Mouse (Mus musculus) erythroblast, embryonic 14.5 days (primary cell): Measurements from ENCODE around the gene Dnajc8. TPM values are rescaled to one million over a fixed set of nuclear protein-coding genes. Genes with fewer than 3 reads are reported as not detected.

Experiments
- H3K27me3 ChIP-seq: 2 replicates; pipeline ENCODE4 v1.6.1; 2012; ENCODE audit warnings: inconsistent platforms; ENCODE audit not compliant: control insufficient read depth
- H3K36me3 ChIP-seq: 2 replicates; pipeline ENCODE4 v1.6.1; 2012; ENCODE audit warnings: mild to moderate bottlenecking, inconsistent platforms; ENCODE audit not compliant: control insufficient read depth
- H3K4me1 ChIP-seq: 2 replicates; pipeline ENCODE4 v1.6.1; 2012; ENCODE audit warnings: inconsistent platforms; ENCODE audit not compliant: control insufficient read depth
- H3K4me3 ChIP-seq: replicated peaks from 2 replicates; pipeline ENCODE3; 2012; ENCODE audit warnings: moderate library complexity, mild to moderate bottlenecking, inconsistent platforms
- H3K9me3 ChIP-seq: 2 replicates; pipeline ENCODE4 v1.6.1; 2012; ENCODE audit warnings: low read length, inconsistent platforms, mixed read lengths; ENCODE audit not compliant: control insufficient read depth
- GATA1 ChIP-seq: IDR thresholded peaks from 2 replicates; pipeline ENCODE4 v1.6.1; 2012; ENCODE audit warnings: low read length, inconsistent platforms, mixed read lengths
- TAL1 ChIP-seq: IDR thresholded peaks from 3 replicates; pipeline ENCODE4 v1.6.1; 2012; ENCODE audit warnings: low read length, inconsistent platforms, mixed read lengths
- polyA plus RNA-seq: library from polyadenylated mRNA; stranded (reverse); fragments of >175 nt; gene quantifications from 2 replicates; pipeline ENCODE4 v1.2.3, GENCODE M21; 2012

Gene Dnajc8
- polyA plus RNA-seq, 1 experiment = 28.3 TPM

DNA sequence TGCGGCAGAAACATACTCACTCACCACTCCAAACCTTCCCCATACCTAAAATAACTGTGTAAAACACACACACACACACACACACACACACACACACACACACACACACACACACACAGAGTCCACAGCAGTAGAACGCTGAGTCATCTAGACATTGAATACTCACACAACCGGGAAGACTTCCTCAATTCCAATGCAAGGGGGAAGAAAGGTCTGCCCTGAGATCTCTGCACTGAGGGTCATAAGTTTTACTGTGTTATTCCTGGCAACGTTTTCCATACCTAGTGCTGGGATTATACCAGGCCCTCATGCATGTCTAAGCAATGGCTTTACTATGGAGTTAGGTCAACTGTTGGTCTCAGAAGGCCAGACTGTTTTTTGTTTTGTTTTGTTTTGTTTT, 6.0 kb upstream of the Dnajc8 start:
- Histone ChIP-seq H3K4me3 (peak overlapping the region; percentile 76), H3K4me1 (peaks cover 74% of the 10 kb centered on the region), H3K36me3 (peaks cover 67% of the 10 kb centered on the region), H3K27me3 (no peaks in the 10 kb centered on the region), H3K9me3 (no peaks in the 10 kb centered on the region)
- no peak for TF ChIP-seq TAL1
- no peak for TF ChIP-seq GATA1

DNA sequence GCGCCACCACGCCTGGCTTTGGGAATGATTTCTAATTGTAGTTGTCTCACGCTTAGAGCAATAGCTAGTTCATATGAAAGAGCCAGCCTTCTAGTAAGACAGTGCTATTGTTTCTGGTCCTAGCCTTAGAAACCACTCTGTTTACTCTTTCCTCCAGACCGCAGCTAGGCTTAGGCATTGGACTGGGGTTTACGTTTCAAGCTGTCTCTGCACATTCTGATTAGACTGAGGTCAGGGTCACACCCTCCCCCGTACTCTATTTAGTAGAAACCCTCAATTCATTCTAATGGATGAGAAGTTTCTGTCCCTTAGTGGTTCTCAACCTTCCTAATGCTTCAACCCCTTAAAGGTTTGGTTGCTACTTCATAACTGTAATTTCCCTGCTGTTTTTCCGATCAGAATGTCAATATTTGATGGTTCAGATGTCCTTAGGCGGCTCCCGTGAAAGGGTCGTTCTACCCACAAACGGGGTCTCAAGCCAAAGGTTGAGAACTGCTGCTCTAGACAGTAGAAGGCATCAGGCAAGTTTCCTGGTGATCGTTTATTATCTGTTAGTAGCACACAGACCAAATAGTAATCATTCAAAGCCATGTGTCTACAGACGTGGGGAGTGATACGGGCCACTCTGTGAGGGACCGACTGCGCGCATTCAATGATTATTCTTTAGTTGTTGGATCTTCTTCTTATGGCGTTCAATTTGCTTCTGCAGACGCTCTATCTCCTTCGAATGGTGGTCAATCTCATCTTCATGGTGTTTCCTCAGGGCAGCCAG, 5.1 kb upstream of the Dnajc8 start:
- Histone ChIP-seq H3K9me3 (no peaks in the 10 kb centered on the region), H3K27me3 (no peaks in the 10 kb centered on the region), H3K36me3 (peaks cover 67% of the 10 kb centered on the region), H3K4me1 (peaks cover 74% of the 10 kb centered on the region), H3K4me3 (peak overlapping the region; percentile 76)
- TF ChIP-seq TAL1 (peak; percentile 87), GATA1 (peak; percentile 91)

DNA sequence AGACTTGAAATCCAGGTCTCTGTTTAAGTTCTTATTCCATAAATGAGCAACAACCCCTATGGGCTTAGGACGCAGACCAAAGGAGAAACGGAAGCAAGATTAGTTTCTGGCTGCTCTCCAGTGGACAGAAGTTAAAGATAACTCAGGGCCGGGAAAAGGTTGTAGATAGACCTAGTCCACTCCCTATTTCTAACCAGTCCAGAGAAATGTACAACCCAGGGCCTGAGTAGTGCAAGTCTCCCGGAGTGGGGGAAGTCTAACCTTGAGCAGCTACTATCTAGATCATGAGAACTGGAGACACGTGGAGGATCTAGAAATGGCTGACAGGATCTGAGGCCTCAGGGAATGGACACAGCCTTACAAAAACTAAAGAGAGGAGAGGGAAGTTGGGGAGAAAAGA, 2.9 kb upstream of the Dnajc8 start:
- H3K36me3 ChIP-seq = peaks cover 63% of the 10 kb centered on the region
- no peaks in the 10 kb centered on the region for H3K9me3 ChIP-seq
- H3K4me3 ChIP-seq = peak overlapping the region; percentile 76
- no peak for TF ChIP-seq TAL1
- no peak for TF ChIP-seq GATA1
- H3K27me3 ChIP-seq = no peaks in the 10 kb centered on the region
- H3K4me1 ChIP-seq = peaks cover 69% of the 10 kb centered on the region

DNA sequence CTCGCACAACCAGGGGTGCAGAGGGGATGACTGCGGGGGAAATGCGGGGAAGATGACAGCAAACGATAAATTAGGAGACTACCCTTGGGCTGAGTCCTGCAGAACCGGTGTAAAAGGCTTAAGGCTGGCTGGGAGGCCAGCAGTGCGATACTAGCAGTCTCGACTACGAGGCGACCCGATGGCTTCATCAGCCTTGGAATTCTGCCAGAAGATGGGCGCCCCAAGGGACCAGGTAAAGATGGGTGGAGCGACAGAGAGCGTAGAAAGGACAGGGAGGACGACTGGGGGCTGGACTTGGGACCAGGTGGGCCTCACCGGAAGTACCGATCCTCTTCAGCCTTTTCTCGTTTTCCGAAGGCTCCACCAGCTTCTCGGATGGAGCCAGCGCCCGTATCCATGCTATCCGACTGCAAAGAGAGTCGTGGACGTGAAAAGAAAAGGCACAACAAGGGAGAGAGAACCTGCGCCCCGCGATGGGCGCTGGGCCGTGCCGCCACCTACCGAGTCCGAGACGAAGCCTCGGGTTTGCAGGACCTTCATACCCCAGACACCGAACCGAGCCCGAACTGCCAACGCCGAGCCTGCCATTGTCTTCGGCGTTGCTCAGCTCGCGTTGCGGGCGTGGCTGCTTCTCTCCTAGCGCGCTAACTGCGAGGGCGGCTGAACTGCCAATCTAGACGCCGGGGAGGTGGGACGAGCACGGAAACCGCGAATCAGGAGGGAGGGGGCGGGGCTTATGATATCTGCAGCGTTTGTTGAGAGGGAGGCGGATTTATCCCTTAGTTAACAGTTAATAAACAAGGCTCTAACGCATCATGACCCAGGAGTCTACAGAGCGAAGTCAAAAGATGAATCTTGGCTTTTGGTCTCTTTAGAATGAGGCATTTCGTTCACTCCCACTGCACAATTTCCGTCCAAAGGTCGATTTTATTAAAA, 2.1 kb upstream of the Dnajc8 start, which contains the start of gene Atpif1:
TSS of gene Atpif1 (minus strand) at position 679 of the 936 bp plus-strand sequence.
- peak within 1 kb of the TSS; percentile 76 for H3K4me3 ChIP-seq
- H3K9me3 ChIP-seq = no peaks in the 10 kb centered on the region
- TF ChIP-seq GATA1 (peak; percentile 21; the same call in 1 of the 2 replicates), TAL1 (no peak)
- no peaks in the 10 kb centered on the region for H3K27me3 ChIP-seq
- peaks cover 64% of the 10 kb centered on the region for H3K36me3 ChIP-seq
- H3K4me1 ChIP-seq = peaks cover 71% of the 10 kb centered on the region

DNA sequence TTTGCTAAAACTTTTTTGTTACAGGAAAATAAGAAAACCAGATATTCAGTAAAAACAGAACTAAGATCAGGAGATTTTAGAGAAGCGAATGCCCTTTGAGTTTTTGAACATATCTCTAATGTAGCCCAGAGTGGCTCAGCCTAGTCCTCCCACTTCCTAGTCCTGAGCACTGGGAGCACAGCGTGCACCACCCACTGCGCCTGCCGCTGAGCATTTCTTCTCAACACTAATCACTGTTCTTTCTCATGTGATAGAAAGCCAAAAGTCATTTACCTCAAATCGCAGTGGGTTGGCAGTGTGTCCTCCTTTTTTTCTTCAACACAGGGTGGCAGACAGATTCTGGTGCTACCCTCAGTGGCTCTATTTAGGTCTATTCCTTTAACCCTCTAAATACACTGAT, 4.1 kb downstream of the Dnajc8 start:
- TF ChIP-seq GATA1 (no peak), TAL1 (no peak)
- Histone ChIP-seq H3K9me3 (no peaks in the 10 kb centered on the region), H3K4me3 (no peak overlapping the region), H3K27me3 (no peaks in the 10 kb centered on the region), H3K4me1 (peaks cover 49% of the 10 kb centered on the region), H3K36me3 (peaks cover 78% of the 10 kb centered on the region)

DNA sequence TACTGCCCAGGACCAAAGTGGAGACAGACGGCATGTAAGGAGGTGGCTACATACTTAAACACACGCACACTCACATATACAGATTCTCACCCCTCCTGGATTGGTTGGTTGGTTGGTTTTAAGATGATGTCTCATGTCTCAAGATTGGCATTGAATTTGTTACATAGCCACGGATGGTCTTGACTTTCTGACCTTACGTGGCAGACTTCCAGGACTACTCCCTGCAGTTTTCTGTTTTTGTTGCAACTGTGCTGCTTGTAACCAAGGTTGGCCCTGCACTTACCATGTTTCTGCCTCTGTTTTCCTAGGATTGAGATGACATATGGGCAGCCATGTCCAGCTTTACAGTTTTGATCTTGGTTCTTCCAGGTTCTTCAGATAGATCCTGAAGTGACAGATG, 6.1 kb downstream of the Dnajc8 start:
- H3K4me3 ChIP-seq = no peak overlapping the region
- TF ChIP-seq GATA1 (no peak), TAL1 (no peak)
- peaks cover 97% of the 10 kb centered on the region for H3K36me3 ChIP-seq
- no peaks in the 10 kb centered on the region for H3K9me3 ChIP-seq
- H3K4me1 ChIP-seq = peaks cover 42% of the 10 kb centered on the region
- H3K27me3 ChIP-seq = no peaks in the 10 kb centered on the region

DNA sequence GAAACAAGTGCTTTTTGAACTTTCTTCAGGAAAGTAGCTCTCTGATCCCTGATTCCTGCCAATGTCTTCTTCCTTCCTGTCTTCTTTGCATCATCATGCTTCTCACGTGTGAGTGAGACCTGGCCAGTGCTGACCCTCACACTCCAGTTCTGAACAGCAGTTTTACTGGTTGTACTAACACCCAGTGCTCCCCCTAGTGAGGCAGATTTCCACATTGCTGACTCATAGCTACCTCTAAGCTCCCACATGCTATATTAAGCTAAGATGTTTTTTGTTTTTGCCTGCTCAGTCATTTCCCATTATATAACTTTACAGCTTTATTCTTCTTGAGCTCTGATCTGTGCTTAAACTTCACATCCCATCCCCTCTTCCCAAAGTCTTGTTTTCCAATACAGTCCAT, 7.4 kb downstream of the Dnajc8 start:
- no peaks in the 10 kb centered on the region for H3K27me3 ChIP-seq
- peaks cover 99% of the 10 kb centered on the region for H3K36me3 ChIP-seq
- peaks cover 32% of the 10 kb centered on the region for H3K4me1 ChIP-seq
- no peaks in the 10 kb centered on the region for H3K9me3 ChIP-seq
- no peak overlapping the region for H3K4me3 ChIP-seq
- TF ChIP-seq GATA1 (no peak), TAL1 (no peak)

DNA sequence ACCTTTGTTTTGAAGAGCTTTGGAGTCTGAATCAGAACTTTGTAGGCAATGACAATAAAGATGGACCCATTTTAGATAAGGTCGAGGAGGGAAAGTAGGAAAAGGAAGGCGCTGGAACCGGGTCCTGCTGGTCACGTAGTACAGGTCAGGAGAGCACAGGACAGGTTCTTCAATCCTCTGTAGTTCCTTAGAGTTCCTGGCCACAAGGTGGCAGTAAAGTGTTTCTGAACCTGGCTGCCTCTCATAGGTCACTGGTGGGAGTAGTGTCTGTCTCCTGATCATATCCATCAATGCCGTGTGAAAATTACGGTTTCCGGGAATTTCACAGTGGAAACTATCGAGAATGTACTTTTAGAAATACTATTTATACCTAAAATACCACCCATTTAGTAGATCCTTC, 10.5 kb downstream of the Dnajc8 start:
- Histone ChIP-seq H3K4me1 (peaks cover 15% of the 10 kb centered on the region), H3K4me3 (no peak overlapping the region), H3K36me3 (peaks cover 99% of the 10 kb centered on the region), H3K9me3 (no peaks in the 10 kb centered on the region), H3K27me3 (no peaks in the 10 kb centered on the region)
- TF ChIP-seq TAL1 (no peak), GATA1 (no peak)

DNA sequence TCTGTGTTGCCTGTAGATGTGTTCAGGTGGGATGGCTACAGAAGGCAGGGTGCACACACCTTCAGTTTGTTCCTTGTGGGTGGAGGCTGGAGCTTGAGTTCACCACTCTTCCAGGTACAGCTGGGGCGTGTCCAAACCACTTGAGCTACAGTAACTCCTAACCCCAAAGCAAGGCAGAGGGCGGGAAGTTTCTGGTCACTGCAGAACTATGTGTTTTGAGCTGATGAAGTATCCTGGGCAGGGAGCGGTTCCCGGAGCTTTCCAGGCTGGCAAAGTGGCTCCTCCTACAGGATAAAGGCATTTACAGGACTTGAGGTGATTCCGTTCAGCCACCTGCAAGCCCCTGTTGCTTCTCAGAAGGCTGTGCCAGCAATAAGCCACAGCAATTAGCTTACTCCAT, 18.9 kb downstream of the Dnajc8 start:
- Histone ChIP-seq H3K4me3 (no peak overlapping the region), H3K36me3 (peaks cover 61% of the 10 kb centered on the region), H3K4me1 (peaks cover 22% of the 10 kb centered on the region), H3K27me3 (no peaks in the 10 kb centered on the region), H3K9me3 (no peaks in the 10 kb centered on the region)
- TF ChIP-seq GATA1 (no peak), TAL1 (no peak)
